Mouse (Mus musculus): Measurements from ENCODE around the gene Smap1.

Gene Smap1

DNA sequence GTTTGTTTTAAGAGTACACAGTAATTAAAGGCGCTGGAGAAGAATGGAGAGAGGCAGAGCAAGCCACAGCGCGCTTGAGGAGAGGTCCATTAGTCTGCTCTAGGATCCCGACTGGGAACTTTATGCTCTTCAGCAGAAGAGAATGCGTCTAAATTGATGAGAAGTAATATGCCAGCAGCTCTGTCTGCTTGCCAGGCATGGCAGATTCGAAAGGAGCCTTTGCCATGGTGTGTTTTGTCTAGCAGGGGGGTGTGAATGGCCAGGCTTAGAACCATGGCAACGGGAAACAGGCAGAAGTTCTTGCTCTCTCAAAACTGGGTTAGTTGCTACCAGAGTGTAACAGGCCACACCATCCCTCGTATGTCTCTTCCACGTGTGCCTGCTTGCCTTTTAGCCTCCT lies 87.3 kb downstream of the Smap1 start:
- DNase-seq (ENCODE audit: low spot score in 2 of 2): no peak

DNA sequence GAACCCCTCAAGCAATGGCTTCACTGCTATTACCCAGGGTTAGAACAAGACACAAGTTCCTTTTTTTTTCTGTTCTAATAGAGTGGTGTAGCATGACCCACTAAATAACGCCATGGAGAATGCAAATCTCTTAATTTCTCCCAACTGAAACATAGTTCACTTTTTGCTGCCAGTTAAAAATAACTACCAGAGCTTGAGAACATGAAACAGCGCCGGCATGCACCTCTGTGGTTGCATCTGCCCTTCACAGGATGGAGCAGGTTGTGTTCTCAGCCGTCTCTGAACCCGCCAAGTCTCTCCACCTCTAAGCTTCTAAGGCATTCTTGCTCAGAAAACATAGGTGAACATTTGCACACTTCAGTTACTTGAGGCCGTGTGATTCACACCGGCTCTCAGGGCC lies 87.9 kb downstream of the Smap1 start:
- DNase-seq (ENCODE audit: low spot score in 2 of 2): no peak

- peak in 1 of 2 experiments; percentile 65 for DNase-seq (ENCODE audit: low spot score in 2 of 2)
These were observed 95.0 kb downstream of the Smap1 start for GRCm38 (mm10) chr1:23826887-23827758.

DNA sequence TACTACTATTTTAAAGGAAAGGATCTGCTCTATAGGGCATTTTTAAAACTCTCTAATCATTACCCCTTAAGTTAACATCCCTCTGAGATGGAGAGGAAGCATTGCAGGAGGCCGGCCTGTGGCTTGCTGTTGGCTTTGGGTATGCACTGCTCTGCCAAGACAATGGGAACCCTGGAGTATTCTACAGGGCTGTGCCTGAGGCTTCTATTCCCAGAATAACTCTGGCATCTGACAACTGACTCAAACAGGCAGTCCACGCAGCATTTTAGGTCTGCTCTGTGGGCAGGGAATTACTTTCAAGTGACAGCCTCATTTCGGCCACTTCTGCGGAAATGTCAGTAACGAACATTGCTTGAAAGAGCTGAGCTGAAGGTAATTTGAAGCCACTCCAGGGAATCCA lies 100.5 kb downstream of the Smap1 start:
- DNase-seq (ENCODE audit: low spot score in 2 of 2): no peak

DNA sequence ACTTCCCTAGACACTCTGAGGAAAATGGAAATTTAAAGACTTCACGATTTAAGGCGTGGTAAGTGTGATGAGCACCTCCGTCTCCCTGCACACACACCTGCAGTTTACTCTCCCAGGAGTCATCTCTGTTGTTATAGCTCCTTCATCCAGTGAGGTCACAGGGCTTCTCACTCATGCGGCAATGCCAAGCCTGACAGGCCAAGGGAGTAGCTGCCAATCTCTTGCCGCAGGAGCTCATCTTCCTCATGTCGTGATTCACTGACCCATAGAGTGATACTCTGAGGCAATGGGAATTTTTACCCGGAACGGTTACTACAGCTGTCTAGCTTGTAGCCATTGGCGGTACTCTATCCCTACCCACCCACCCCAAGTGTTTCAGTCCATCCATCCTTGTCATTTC lies 123.8 kb downstream of the Smap1 start:
- DNase-seq (ENCODE audit: low spot score in 2 of 2): no peak

Measured in frontal cortex, postnatal 36 days (tissue).